Mouse (Mus musculus): Measurements from ENCODE around the gene Car6. TPM values are rescaled to one million over a fixed set of nuclear protein-coding genes. Genes with fewer than 3 reads are reported as not detected.

Car6 gene
- total and polyA plus RNA-seq, 3 experiments: not detected

DNA sequence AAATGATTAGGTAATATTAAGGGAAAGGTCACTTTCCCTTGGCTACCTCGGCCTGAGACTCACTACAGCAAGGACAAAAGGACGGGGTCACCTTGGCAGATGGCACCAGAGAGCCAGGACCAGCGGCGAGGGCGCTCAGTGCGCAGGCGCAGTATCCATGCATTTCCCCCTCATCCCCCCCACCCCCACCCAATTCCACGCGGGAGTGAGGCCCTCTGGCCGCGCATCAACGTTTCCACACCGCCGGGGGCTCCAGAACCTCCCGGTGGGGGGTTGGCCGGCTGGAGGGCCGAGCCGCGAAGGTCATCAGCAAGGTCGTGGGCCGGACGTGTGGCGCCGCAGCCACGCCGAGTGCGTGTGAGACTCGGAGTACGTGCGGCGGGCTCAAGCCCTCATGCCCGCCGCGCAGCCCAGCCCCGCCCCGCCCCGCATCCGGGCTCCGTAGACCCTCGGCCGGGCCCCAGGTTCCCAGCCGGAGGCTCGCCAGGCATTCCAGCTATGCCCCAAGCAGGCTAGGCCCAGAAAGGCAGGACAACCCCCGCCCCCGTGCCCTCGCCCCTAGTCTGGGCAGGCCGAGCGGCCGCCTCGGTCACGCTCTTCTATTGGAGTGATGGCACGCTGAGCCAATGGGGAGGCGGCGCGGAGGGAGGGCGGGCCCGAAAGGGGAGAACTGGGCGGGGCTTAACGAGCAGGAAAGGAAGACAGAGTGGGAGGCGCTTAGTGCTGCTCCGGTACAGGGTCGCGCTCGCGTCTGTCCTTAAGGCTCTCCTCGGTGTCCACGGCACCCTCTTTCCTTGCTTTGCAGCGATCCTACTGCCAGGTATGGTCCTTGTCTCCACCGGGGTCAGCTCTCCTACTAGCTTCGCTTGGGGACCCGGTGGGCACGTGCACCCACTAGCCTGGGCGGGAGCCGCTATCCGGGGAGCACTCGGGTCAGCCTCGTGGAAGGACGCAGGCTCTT, 35.7 kb upstream of the Car6 start, which contains the start of gene Eno1 (continued):
- TF ChIP-seq POLR2AphosphoS2 (IDR thresholded peaks at IDR 0.05; ENCODE audit: low read depth, low read length) (peak; percentile 78), TBP (conservative IDR thresholded peaks at IDR 0.05; ENCODE audit: low read depth, low read length) (peak; percentile 90), MAZ (IDR thresholded peaks at IDR 0.05; ENCODE audit: low read depth, low read length) (peak; percentile 80; the same call in 1 of the 2 replicates), ZC3H11A (IDR thresholded peaks at IDR 0.05; ENCODE audit: low read depth, low read length) (no peak), MXI1 (IDR thresholded peaks at IDR 0.05; ENCODE audit: low read depth, low read length) (peak; percentile 56), JUN (IDR thresholded peaks at IDR 0.05; ENCODE audit: insufficient read depth, low read depth, low read length) (no peak), CHD2 (IDR thresholded peaks at IDR 0.05; ENCODE audit: low read length) (peak; percentile 72; the same call in 1 of the 2 replicates), RAD21 (IDR thresholded peaks at IDR 0.05; ENCODE audit: low read depth, low read length) (no peak), UBTF (IDR thresholded peaks at IDR 0.05; ENCODE audit: low read depth, low read length) (peak; percentile 85), SIN3A (IDR thresholded peaks at IDR 0.05; ENCODE audit: low read length) (peak; percentile 12; the same call in 1 of the 2 replicates), EP300 (IDR thresholded peaks at IDR 0.05; ENCODE audit: low read length) (no peak), RCOR1 (conservative IDR thresholded peaks at IDR 0.05; ENCODE audit: low read depth, low read length) (no peak), USF1 (IDR thresholded peaks at IDR 0.05; ENCODE audit: low read depth, low read length) (no peak), POLR2A (IDR thresholded peaks at IDR 0.05; ENCODE audit: low read depth, low read length) (peak; percentile 82)

GRCm38 (mm10) chr4:150236031-150236430, 34.9 kb upstream of the Car6 start:
- peak overlapping the region; percentile 60 for H3K27ac ChIP-seq (ENCODE audit: insufficient read depth, low read depth)
- peak overlapping the region; percentile 41 to 98 (median 97) for H3K4me3 ChIP-seq (replicated peaks in 1 of 3; ENCODE audit: low read depth in 2 of 3, low read length in 2 of 3, poor library complexity in 1 of 3)
- H3K36me3 ChIP-seq (replicated peaks in 1 of 2; ENCODE audit: control insufficient read depth in 1 of 2, insufficient read depth in 1 of 2, low read length in 1 of 2): peaks cover 5 to 21% of the 10 kb centered on the region in 2 experiments
- H3K9me3 ChIP-seq (replicated peaks; ENCODE audit: low read length): no peaks in the 10 kb centered on the region
- peaks cover 34% of the 10 kb centered on the region for H3K79me2 ChIP-seq (replicated peaks; ENCODE audit: control insufficient read depth, extremely low read depth, insufficient read depth, poor library complexity, severe bottlenecking)
- H3K9ac ChIP-seq (ENCODE audit: insufficient read depth, low read depth): peak overlapping the region; percentile 78; the same call in 1 of the 2 replicates
- in situ Hi-C loops (cut with MboI; ENCODE audit: low pct_ligation_motif_present, low pct_unique_long_range_greater_than_20kb, low sequenced_read_pairs) (no loop called here), dilution Hi-C loops (cut with MboI; ENCODE audit: extremely low pct_ligation_motif_present, extremely low pct_unique_long_range_greater_than_20kb, low sequenced_read_pairs) (no loop called here)
- H3K27me3 ChIP-seq (replicated peaks): no peaks in the 10 kb centered on the region
- H3K4me2 ChIP-seq (ENCODE audit: insufficient read depth, low read depth, poor library complexity, severe bottlenecking): peak overlapping the region; percentile 59
- TF ChIP-seq CTCF (conservative IDR thresholded peaks at IDR 0.05 in 1 of 2, IDR thresholded peaks at IDR 0.05 in 1 of 2; ENCODE audit: low read depth in 2 of 2, low read length in 2 of 2) (0 out of 4 replicates have a peak, but pooled peaks of 1 of the 2 experiments have one; percentile 24), RCOR1 (conservative IDR thresholded peaks at IDR 0.05; ENCODE audit: low read depth, low read length) (0 out of 2 replicates have a peak, but pooled peaks have one; percentile 23), KAT2A (IDR thresholded peaks at IDR 0.05; ENCODE audit: insufficient replicate concordance, low read length) (no peak), CHD1 (IDR thresholded peaks at IDR 0.05; ENCODE audit: low read depth, low read length) (0 out of 2 replicates have a peak, but pooled peaks have one; percentile 50)
- DNase-seq (ENCODE audit: extremely low read depth): peak; percentile 75
- peaks cover 3 to 42% of the 10 kb centered on the region in 2 experiments for H3K4me1 ChIP-seq (ENCODE audit: control insufficient read depth in 1 of 2, insufficient read depth in 2 of 2)
